Mouse (Mus musculus) hematopoietic stem cell, adult 5-6 weeks (primary cell): ENCODE measurements around the gene Pigq. TPM values are rescaled to one million over a fixed set of nuclear protein-coding genes. Genes with fewer than 3 reads are reported as not detected.
A peak's percentile ranks its signal among the peaks of the same experiment; 100 is the strongest.

Source experiments
- ATAC-seq, 2 experiments: fragments of 125-278 bp in 1 of 2; replicated peaks in 1 of 2; 2 replicates each; pipeline ENCODE4 v1.8.0; 2016 to 2017; ENCODE audit warnings: inconsistent platforms in 2 of 2, mild to moderate bottlenecking in 2 of 2, moderate number of reproducible peaks in 2 of 2, low read depth in 1 of 2, moderate TSS enrichment in 1 of 2; ENCODE audit not compliant: low FRiP score in 2 of 2, poor library complexity in 2 of 2, severe bottlenecking in 2 of 2, insufficient read depth in 1 of 2, low TSS enrichment in 1 of 2
- total RNA-seq: library from RNA; stranded (forward); fragments of 172-1452, 232-1000 nt; gene quantifications from 2 replicates; pipeline ENCODE4 v1.2.3, GENCODE M21; 2017

Pigq gene
- total RNA-seq, 1 experiment from 2014 or later = 47.5 TPM

DNA sequence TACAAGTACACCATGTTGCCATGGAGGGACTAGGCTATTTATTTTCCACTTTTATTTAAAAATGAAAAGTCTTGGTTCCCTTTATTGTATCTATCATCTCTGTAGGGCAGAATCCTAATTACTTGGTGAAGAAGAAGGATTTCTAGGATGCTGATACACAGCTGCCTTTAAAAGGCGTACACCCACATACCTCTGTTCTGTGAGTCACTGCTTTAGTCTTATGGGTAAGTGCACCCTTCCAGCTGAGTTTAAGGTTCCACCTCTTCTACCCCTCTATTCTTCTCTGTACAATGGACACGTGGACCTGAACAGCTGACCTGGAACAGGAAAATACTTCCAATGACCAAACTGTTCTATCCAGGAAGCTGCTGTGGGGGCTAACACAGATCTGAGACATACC, 37.1 kb downstream of the Pigq start:
- ATAC-seq = no peak

DNA sequence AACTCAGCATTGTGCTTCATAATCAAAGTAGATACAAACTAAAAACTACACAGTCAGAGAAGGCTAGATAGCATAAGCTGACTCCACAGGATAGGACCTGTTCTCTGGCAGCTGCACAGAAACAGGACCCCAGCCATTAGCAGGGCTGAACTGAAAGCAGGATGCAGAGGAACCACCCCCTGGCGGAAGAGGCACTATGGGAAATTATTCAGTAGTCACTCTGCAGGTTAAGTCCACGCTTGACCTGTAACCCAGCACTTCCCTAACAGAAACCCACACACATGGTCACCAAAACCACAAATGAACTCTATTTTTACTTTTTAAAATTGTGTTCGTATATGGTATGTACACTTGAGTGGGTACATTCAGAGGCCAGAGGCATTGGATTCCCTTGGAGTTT, 41.7 kb downstream of the Pigq start:
- ATAC-seq = 0 out of 4 replicates have a peak, but pooled peaks of 1 of the 2 experiments have one; percentile 22

DNA sequence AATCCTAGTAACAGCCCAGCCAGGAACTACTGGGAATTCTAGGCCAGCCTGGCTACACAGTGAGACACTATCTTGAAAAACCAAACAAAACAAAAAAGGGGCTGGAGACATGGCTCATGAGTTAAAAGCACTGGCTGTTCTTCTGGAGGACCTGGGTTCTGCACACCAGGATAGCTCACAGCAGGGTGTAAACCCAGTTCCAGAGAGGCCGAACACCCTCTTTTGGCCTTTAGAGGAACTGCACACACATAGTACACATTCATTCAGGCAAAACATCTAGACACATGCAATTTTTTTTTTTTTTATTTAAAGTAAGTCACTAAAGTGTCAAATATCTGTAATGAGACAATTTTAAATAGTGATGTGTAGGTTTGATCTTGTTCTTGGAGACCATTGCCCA, 44.5 kb downstream of the Pigq start:
- ATAC-seq = no peak

DNA sequence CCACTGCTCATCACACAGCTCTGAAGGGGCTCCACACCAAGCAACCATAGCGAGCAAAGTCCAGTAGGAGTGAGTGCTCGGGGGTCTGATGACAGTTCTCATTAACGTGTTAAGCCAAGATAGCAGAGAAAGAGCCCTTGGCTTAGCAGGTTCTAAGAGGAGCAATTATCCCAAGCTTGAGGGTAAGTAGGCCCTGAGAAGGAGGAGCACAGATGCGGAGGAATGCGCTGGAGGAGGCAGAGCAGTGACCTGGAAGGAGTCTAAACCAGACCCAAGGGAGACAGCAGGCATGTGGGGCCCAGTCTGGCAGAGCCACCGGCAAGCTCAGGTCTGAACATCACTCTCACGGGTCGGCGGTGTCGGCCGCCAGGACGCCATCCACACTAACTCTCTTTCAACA, 48.8 kb downstream of the Pigq start:
- no peak for ATAC-seq

DNA sequence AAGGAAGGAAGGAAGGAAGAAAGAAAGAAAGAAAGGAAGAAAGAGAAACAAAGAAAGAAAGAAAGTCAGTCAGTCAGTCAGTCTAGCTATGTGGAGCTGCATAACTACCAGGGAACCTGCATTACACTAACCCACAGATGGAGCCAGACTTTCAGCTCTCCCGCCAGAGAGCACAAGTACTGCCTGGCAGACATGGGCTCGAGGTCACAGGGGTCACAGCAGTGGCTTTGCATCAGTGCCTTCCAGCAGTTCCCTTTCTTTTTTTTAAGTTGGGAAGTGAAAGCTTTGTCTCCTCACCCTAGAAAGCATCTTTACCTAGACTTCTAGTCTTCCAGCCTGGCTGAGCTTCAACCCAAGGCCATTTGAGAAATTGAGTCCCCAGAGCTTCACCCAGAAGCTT, 49.3 kb downstream of the Pigq start:
- ATAC-seq = no peak

DNA sequence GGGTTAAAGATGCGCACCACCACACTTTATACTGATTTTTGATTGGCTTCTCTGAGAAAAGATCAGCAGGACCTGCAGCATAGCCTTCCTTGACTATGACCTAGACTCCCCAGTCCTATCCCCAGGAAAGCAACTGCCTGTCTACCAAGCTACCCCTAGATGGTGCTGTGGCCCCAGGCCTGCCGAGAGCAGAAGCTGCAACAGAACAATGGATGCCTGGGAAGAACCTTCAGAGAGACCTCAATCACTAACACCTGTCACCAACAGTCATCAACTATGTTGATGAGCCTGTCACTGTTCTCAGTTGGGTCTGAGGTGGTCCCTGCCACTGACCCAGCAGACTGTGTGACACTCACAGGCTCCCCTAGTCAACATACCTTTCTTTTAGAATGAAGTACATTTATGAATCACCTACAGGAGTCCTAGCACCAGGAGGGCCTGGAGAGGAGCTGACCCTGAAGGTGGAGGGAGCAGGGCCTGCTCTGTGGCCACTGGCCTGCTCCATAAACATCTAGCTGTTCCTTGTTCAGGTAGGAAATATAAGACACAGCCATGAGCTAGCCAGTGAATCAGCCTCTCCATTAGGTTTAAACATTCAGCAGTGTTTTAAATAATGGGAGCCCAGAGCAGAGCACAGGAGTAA, 50.6 kb downstream of the Pigq start:
- ATAC-seq = peak; percentile 86 to 91

DNA sequence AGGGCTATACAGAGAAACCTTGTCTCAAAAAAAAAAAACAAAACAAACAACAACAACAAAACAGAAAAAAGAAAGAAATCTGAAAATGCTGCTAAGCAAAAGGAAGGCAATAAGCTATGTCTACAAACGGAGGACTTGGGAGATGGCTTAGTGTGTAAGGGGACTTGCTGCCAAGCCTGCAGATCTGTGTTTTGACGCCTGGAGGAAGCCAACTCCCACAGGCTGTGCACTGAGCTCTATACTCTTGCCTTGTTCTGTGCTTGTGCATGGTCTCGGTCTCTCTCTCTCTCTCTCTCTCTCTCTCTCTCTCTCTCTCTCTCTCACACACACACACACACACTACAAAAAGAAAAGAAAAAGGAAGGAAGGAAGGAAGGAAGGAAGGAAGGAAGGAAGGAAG, 55.9 kb downstream of the Pigq start:
- ATAC-seq = no peak

DNA sequence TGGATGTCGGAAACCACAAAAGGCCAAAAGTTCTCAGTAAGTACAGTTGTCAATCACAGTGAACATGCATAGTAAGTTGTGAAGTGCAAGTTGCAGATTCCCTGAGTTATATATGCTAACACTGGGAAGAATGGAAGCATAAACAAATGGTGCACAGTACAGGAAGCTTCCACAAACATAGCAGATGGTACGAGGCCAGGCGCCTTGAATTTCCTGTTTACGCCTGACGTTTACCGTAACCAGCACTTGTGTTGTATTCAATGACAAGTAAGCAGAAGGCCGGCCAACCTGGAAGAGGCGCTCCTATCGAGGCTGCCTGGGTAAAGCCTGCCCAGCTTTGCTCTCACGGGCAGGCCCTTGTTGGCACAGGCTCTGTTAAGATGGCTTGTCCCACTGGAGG, 57.3 kb downstream of the Pigq start:
- no peak for ATAC-seq

DNA sequence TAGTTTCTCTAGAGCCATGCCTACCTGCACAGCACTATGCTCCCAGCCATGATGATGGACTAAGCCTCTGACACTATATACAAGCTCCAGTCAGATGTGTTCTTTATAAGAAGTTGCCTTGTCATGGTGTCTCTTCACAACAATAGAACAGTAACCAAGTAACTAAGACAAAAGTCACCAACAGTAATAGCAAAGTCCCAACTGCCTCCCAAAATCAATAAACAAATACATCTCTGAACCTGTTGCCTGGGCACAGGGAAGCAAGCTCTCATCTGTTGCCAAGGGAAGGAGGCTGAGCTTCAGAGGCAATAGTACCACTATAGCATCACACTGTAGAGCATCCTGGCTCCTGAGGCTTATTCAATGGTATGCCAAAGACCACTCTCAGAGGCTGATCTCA, 57.9 kb downstream of the Pigq start:
- no peak for ATAC-seq

DNA sequence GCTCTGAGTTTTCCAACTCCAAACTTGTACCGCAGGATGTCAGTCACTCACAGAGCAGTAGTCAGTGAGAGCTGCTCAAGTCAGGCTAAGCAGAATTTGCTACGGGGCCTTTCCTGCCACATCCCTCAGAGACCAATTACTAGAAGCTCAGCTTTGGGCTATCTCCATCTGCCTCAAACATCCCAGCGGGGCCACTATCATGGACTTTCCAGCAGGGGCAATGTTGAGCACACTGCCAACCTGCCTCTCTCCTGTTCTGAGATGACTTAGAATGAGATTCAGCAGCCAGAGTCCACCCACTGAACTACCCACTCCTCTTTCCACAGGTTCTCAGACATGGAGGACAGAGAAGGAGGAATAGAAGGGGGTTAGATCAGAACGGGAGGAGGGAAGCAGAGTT, 59.1 kb downstream of the Pigq start:
- peak; percentile 35 to 44; a peak in 2 of 4 replicates for ATAC-seq

DNA sequence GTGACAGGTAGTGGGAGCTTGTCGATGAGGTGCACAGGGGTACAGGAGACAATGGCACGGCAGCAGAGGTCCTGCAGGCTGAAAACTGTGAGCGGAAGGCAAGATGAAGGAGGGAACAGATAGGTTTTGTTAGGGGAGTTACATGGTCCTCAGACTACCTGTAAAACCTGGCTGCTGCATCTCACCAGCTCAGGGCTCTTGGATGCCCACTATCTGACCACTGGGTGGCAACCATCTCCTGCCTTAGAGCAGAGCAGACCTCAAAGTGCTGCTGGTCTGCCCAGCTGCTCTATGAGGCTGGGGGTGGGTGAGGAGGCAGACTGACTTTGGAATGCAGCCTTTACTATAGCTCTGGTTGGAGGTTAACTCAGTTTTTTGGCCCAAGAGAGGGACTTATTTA, 60.9 kb downstream of the Pigq start:
- ATAC-seq = no peak

DNA sequence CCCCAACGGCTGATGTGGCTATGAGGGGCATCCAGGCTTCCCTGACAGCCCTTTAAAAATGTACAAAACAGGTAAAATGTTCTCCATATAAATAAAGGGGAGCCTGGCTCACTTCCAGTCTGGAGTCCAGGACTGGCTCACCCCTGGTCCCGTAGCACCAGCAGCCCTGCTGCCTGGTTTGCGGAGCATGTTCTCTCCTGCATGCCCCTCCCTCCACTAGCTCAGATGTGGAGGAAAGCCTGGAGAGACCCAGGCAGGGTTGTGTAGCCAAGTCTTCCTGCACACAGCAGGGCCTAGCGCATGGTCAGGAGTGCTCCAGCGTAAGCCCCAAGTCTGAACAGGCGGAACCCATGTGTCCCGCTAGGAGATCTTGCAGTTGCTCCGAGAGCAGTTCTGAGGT, 61.5 kb downstream of the Pigq start:
- no peak for ATAC-seq

DNA sequence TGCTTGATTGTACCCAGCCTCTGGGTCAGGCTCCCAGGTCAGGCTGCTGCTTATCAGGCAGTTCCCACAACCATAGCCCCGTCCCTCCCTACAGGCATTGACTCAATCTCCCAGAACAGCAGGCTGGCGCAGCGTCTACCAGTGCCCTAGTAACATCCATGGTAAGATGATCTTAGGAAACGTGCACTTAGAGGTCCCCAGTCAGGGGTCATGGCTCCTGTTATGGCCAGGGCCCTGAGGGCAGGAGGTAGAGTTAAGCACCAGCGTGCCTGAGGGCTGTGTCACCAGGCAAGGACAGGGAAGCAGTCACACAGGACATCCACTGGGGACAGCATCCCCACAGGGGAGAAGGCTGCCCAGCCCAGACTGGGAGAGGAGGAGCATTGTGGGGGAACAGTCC, 62.4 kb downstream of the Pigq start:
- no peak for ATAC-seq

DNA sequence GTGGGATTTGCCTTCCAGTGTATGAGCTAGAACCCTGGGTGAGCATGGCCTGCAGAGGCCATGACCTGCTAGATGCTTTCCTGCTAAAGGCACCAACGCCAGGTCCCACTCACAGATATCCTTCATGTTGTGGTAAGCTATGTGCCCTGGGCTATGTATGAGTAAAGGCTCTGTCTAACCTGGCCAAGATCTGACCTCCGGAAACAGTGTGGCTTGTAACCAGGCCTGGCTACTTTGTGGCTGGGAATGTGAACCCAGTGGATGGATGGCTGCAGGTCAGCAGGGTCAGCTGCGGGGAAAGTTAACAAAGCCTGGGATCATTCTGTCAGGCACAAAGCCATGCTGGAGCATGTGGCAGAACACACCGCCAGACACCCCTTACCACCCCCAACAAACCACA, 63.0 kb downstream of the Pigq start:
- no peak for ATAC-seq

DNA sequence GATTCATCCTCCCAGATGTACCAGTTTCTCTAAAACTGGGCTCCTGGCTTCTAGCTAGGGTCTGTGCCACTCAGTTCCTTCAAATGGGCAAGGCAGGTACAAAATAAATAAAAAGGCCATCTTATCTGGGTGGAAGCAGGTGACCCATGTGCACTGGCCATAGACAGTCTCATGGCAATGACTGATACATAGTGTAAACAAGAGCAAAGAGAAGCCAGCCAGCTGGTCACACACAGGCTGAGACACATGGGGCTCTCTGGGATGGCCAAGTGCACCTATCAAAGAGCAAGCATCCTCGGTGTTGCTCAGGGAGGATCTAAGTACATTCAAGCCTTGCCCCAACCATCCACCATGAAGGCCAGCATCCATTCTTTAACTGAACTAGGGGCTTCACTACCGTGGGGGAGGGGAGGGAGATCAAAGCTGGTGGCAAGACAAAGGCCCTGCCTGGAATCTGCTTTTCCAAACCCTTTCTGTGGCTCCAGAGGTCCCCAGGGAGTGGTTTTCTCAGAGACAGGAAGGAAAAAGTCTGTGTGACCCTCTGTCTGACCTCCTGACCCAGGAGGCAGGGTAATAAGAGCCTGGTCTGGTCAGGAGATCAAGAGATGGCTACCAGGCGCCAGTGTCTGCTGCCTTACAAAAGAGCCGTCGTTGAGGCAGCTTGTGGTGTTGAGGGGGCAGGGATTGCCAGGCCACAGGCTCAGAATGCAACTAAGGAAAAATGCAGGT, 63.7 kb downstream of the Pigq start:
- no peak for ATAC-seq

DNA sequence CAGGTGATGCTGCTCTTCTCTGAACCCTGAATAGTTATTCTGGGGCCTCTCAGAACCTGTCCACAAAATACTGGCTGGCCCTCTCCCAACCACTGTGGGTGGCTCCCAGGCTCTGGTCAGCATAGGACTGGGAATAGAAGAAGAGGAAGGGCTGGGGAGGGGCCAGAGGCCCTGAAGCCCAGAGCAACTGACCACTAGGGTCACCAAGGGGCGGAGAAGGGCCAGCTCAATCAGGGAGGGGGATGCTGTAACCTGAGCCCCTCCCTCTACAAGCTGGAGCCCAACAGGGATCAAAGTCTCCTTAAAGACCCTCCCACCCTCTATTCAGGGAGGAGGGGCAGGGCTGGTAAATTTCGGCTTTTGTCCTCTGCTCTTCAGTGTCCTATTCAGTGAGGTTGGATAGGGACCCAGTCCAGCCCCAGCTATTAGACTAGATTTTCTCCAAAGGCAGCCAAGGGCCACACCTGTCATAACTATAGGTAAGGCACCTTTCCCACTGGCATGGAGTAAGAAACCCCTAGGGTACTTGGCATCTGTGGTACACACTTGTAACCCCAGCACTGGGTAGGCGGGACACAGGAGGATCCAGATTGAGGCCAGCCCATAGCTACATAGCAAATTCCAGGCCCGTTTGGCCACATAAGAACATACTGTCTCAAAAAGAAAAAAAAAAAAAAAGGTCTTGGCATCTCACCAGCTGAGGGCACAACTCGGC, 64.4 kb downstream of the Pigq start, which contains the start of gene Wfikkn1:
TSS of gene Wfikkn1 (minus strand) at position 663 of the 715 bp plus-strand sequence.
- no peak for ATAC-seq

DNA sequence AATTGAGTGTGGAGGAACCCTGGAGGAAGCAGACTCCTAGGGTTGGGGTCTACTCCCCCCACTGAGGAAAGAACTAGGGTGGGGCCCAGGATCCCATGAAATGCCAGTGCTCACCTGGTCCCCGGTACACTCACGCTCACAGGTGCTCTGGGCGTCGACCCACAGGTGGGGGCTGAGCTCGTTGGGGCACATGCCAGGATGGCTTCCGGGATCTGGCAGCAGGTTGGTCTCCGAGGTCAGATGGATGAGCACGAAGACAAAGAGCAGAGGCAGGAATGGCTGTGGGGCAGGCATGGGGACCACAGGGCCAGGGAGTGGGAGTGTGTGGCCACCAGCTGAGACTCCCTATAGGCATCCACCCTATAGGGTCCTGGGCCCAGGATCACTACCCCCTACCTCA, 65.0 kb downstream of the Pigq start:
- no peak for ATAC-seq

DNA sequence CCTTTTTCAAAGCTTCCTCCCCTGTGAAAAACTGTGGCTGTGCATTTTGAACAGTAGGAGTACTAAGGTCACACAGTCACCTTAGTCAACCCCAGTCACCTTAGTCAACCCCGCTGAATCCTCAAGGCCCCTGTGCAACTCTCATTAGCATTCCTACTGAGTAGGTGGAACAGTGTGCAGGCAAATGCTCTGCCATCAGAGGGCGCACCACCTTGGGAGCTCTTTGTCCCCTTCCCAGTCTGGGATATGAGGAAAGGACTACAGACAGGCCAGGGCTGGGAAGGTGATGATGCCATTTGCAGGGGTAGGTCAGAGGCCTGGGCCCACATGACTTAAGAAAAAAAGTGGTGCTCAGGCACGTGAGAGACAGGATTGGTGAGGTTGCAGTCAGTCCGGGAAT, 65.5 kb downstream of the Pigq start:
- no peak for ATAC-seq
